Mouse (Mus musculus): Measurements from ENCODE around the gene Mfsd12.

Mfsd12 gene

GRCm38 (mm10) chr10:81356352-81356990, 820 bp upstream of the Mfsd12 start:
- no peak for DNase-seq (ENCODE audit: low spot score)

GRCm38 (mm10) chr10:81358209-81358608, 918 bp downstream of the Mfsd12 start:
- DNase-seq (ENCODE audit: low spot score) = no peak

- no peak for DNase-seq (ENCODE audit: low spot score)
These were observed 1.6 kb downstream of the Mfsd12 start for GRCm38 (mm10) chr10:81358841-81359240.

DNA sequence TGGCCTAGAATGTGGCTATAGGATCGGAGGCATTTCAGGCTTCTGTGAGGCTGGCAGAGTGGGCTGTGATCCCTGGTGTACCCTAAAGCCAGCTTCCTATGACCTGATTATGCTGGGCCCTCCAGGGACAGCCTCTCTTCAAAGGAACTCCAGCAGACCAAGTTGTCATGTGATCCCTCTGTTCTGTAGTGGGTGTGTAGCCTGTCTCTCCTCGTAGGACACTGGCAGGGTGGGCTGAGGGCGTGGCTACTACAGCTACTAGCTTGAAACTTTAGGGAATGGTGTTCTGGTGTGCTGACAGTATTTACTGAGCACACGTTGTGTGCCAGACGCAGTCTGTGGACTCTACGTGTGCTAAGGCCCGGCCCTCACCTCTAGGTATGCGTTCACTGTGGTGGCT, 3.4 kb downstream of the Mfsd12 start:
- no peak for DNase-seq (ENCODE audit: low spot score)

- DNase-seq (ENCODE audit: low spot score) = no peak
These were observed 5.2 kb downstream of the Mfsd12 start for GRCm38 (mm10) chr10:81362336-81362949.

GRCm38 (mm10) chr10:81363436-81364346, 6.4 kb downstream of the Mfsd12 start:
- no peak for DNase-seq (ENCODE audit: low spot score)

GRCm38 (mm10) chr10:81364666-81365065, 7.4 kb downstream of the Mfsd12 start:
- DNase-seq (ENCODE audit: low spot score) = no peak

DNA sequence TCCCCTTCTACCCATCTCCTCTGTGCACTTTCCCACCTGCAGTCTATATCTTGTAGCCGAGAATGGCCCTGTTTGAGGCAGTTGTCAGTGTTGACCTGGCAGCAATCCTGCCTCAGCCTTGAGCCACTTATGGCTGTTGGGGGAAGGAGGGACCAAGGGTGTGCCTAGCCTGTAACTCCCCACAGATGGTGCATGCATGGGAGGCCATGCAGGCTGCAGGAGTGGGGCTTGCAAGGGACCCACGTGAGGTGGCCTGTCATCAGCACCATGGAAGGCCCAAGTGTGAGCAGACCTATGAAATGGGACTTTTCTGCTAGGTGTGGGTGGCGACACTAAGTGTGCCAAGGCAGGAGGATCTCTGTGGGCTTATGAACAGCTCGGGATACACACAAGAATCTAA, 7.8 kb downstream of the Mfsd12 start:
- no peak for DNase-seq (ENCODE audit: low spot score)

DNA sequence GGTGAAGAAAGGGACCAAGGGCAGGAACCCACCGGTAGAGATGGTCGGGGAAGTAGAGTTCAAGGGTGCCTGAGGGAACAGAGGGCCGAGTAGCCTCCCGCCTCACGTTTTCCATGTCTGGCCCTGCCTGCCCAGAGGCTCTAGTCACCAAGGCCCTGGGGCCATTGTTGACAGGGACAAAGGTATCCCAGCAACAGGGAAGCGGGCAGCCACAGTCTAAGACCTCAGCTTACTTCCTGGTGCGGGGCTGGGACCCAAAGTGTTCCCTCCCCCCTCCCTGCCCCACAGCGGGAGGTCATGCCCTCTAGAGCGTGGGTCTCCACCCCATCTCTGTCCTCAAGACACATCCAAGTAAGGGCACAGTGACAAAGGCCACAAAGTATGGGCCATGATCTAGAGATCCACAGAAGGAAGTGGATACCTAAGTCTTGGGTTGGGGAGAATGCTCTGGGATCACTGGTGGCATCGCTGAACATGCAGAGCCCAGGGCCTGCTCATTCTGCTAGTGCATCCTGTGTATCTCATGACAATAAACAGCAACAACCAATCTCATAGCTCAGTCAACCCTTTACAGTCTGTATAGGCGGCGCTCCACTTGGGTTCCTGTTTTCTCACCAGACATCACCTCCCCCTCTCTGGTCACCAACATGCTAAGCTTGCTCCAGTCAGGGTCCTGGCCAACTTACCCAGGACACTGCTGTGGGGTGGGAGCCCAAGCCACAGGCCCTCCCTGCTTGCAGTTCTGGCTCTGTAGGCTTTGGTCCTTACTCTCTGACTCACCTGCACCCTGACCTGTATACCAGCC, 8.6 kb downstream of the Mfsd12 start, which contains the start of gene 4930404N11Rik:
TSS of gene 4930404N11Rik (minus strand) at position 145 of the 805 bp plus-strand sequence.
- DNase-seq (ENCODE audit: low spot score) = no peak

- no peak for DNase-seq (ENCODE audit: low spot score)
These were observed 9.4 kb downstream of the Mfsd12 start for GRCm38 (mm10) chr10:81366477-81367206.

DNA sequence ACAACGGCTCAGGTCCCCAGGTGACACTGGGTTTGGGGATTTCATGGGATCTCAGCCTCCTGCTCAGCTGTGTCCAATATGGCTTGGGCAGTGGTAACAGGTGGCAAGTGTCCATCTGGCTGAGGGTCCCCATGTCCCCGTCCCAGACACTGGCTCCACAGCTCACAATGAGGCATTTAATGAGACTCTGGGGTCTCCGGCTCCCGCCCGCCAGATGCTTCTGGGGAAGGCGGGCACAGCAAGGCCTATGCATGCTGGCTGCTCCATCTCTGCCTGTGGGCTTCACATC, 9.9 kb downstream of the Mfsd12 start:
- no peak for DNase-seq (ENCODE audit: low spot score)

DNA sequence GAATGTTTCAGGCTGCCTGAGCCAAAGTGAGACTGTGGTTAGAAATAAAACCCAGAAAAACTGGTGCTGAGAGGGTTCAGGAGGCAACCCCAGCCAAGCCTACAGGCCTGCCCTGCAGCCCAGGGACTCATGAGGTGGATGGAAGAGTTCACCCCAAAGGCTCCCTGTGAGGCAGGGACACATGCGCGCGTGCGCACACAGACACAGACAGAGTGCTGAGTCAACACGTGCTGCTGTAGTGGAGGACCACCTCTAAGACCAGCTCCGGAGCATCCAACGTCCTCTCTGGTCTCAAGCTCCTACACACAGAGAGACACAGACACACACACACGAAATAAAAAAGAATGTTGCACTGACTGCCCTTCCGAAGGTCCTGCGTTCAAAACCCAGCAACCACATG, 18.0 kb downstream of the Mfsd12 start:
- DNase-seq (ENCODE audit: low spot score) = no peak

- DNase-seq (ENCODE audit: low spot score) = no peak
These were observed 19.5 kb downstream of the Mfsd12 start for GRCm38 (mm10) chr10:81376561-81377361.

GRCm38 (mm10) chr10:81377362-81377664, 20.0 kb downstream of the Mfsd12 start:
- DNase-seq (ENCODE audit: low spot score) = no peak

- no peak for DNase-seq (ENCODE audit: low spot score)
These were observed 20.7 kb downstream of the Mfsd12 start, which contains the start of gene Fzr1 for GRCm38 (mm10) chr10:81377793-81378552. TSS of gene Fzr1 (minus strand) at chr10:81378516.

GRCm38 (mm10) chr10:81378553-81379182, 21.4 kb downstream of the Mfsd12 start:
- DNase-seq (ENCODE audit: low spot score) = peak; percentile 98

DNA sequence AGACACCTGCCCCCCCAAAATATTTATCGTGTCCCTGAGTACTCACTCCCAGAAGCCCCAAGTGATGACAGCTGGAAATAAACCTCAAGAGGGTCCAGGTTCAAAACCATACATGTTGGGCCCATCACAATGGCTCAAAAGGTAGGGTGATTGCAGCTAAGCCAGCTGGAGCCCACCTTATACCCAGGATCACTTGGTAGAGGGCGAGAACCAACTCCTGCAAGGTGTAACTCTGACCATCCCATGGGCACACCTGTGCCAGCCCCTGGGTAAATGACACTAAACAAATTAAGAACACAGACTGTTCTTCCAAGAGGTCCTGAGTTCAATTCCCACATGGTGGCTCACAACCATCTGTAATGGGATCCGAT, 21.9 kb downstream of the Mfsd12 start:
- DNase-seq (ENCODE audit: low spot score) = no peak

DNA sequence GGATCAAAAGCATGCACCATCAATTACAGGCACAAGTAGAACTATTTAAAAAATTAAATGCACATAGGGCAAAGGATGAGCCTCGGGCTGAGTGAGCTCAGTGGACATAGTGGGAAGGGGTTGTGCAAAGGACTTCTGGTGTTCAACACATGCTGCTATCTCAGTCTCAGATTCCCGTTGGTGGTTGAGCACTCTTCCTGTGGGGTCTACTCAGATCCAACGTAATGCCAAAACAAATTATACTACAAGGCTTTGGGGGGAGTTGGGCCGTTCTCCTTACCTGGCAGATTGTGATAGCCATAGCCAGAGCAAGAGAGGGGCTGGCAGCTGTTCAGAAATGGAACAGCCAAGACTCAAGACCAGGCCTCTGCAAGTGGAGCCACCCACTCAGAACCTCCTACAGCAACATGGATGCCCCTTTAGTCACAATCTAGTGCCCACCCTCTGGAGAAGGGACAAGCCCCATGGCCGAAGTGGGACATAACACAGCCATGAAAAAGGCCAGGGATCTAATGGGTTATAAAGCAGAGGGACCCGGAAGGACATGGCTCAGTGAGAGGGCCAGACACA, 22.6 kb downstream of the Mfsd12 start:
- DNase-seq (ENCODE audit: low spot score) = no peak

GRCm38 (mm10) chr10:81382039-81382438, 24.7 kb downstream of the Mfsd12 start:
- no peak for DNase-seq (ENCODE audit: low spot score)
